8 mouse cellular contexts compared by ENCODE assay signal in genomic region chr1:131097700-131098094, GRCm38 (mm10). TPM values are rescaled to one million over a fixed set of nuclear protein-coding genes. Genes with fewer than 3 reads are reported as not detected.
A peak's percentile ranks its signal among the peaks of the same experiment; 100 is the strongest.
DNase-seq lines count a peak whose midpoint lies in the region; ATAC-seq and TF ChIP-seq lines count a peak whose summit lies in the region.

Mapkapk2 (minus strand) TSS chr1:131097826.

- peak within 1 kb of the TSS; percentile 70 for H3K9ac ChIP-seq in ES-E14 (ENCODE audit: insufficient read depth, low read depth, low read length, poor library complexity, severe bottlenecking)
- peak within 1 kb of the TSS; percentile 68 for H3K9ac ChIP-seq in forebrain, embryonic 15.5 days (replicated peaks)
- peak within 1 kb of the TSS; percentile 85 for H3K9ac ChIP-seq in lung, embryonic 16.5 days (ENCODE audit: low read length)

- ATAC-seq in forebrain, embryonic 15.5 days (replicated peaks), result peak; percentile 96
- peak; percentile 95 for ATAC-seq in lung, embryonic 16.5 days (ENCODE audit: low read depth)

- peak within 1 kb of the TSS; percentile 65 for H3K4me2 ChIP-seq in forebrain, embryonic 15.5 days (replicated peaks)
- H3K4me2 ChIP-seq in lung, embryonic 16.5 days (ENCODE audit: low read depth, low read length), result peak within 1 kb of the TSS; percentile 72

- TF ChIP-seq CTCF in layer of hippocampus, adult 2 months (conservative IDR thresholded peaks at IDR 0.05), result no peak

- H3K4me3 ChIP-seq in ES-E14 (ENCODE audit: insufficient read depth in 1 of 2, low read depth in 1 of 2, low read length in 2 of 2, poor library complexity in 1 of 2, severe bottlenecking in 1 of 2), result peak within 1 kb of the TSS; percentile 83 to 89
- peak within 1 kb of the TSS; percentile 82 for H3K4me3 ChIP-seq in forebrain, embryonic 15.5 days
- H3K4me3 ChIP-seq in layer of hippocampus, adult 2 months, result peak within 1 kb of the TSS; percentile 89
- H3K4me3 ChIP-seq in lung, embryonic 16.5 days (ENCODE audit: low read length), result peak within 1 kb of the TSS; percentile 78

- under 1% methylated on average over 31 of the region's 32 CpGs for WGBS in forebrain, embryonic 15.5 days
- under 1% methylated on average over 32 of the region's 32 CpGs for WGBS in lung, embryonic 16.5 days

- H3K27me3 ChIP-seq in forebrain, embryonic 15.5 days, result no peaks in the 10 kb centered on the region
- no peaks in the 10 kb centered on the region for H3K27me3 ChIP-seq in lung, embryonic 16.5 days (ENCODE audit: control insufficient read depth, insufficient read depth, low read depth, low read length)

- peak; percentile 91 for DNase-seq in ES-E14 (ENCODE audit: low read depth, low spot score)
- peak; percentile 84 for DNase-seq in cerebellum, adult 11 months
- DNase-seq in heart, postnatal 25 days (ENCODE audit: low spot score), result peak; percentile 86
- peak; percentile 90 to 94 for DNase-seq in layer of hippocampus, adult 2 months (ENCODE audit: low spot score in 2 of 2)
- DNase-seq in ovary, postnatal 10 days (ENCODE audit: low spot score), result peak; percentile 87
- DNase-seq in thymus, postnatal 10 days (ENCODE audit: low spot score in 2 of 2), result peak; percentile 74 to 84

- no peaks in the 10 kb centered on the region for H3K9me3 ChIP-seq in ES-E14 (ENCODE audit: control insufficient read depth, insufficient read depth, low read depth, low read length)
- no peaks in the 10 kb centered on the region for H3K9me3 ChIP-seq in forebrain, embryonic 15.5 days
- no peaks in the 10 kb centered on the region for H3K9me3 ChIP-seq in lung, embryonic 16.5 days (ENCODE audit: control insufficient read depth, low read length)

- no peaks in the 10 kb centered on the region for H3K36me3 ChIP-seq in ES-E14 (ENCODE audit: control insufficient read depth, insufficient read depth, low read length, poor library complexity, severe bottlenecking)
- H3K36me3 ChIP-seq in forebrain, embryonic 15.5 days, result no peaks in the 10 kb centered on the region
- H3K36me3 ChIP-seq in lung, embryonic 16.5 days (ENCODE audit: control insufficient read depth, insufficient read depth, low read length), result no peaks in the 10 kb centered on the region

- intact Hi-C loops in heart, postnatal 25 days (cut with DNase I), result loop anchor here (2.0 kb wide), 2 partner anchors 17 to 37 kb away; no protein-coding TSS in a partner anchor

- in situ Hi-C loops in ES-E14 (cut with MboI; ENCODE audit: low sequenced_read_pairs in 2 of 2, unreplicated experiment in 2 of 2), result no loop called here

- no peak within 1 kb of the TSS for H3K27ac ChIP-seq in ES-E14 (ENCODE audit: insufficient read depth, low read depth, low read length, poor library complexity, severe bottlenecking)
- H3K27ac ChIP-seq in forebrain, embryonic 15.5 days (replicated peaks), result peak within 1 kb of the TSS; percentile 71
- H3K27ac ChIP-seq in layer of hippocampus, adult 2 months, result peak within 1 kb of the TSS; percentile 85
- H3K27ac ChIP-seq in lung, embryonic 16.5 days (ENCODE audit: low read length), result peak within 1 kb of the TSS; percentile 97

- H3K4me1 ChIP-seq in ES-E14 (ENCODE audit: control insufficient read depth in 2 of 2, insufficient read depth in 2 of 2, low read length in 2 of 2, poor library complexity in 1 of 2), result peaks cover 0 to 2% of the 10 kb centered on the region in 2 experiments; a peak in 1 of 4 replicates
- H3K4me1 ChIP-seq in forebrain, embryonic 15.5 days, result peaks cover 39% of the 10 kb centered on the region
- peaks cover 36% of the 10 kb centered on the region for H3K4me1 ChIP-seq in lung, embryonic 16.5 days (replicated peaks; ENCODE audit: control insufficient read depth, insufficient read depth, low read length)

TF ChIP-seq in ES-E14, 5 proteins besides CTCF, POLR2A, EP300 and RAD21:
- TF ChIP-seq MAFK (IDR thresholded peaks at IDR 0.05; ENCODE audit: insufficient read depth, low read depth, low read length) (no peak), ZNF384 (IDR thresholded peaks at IDR 0.05; ENCODE audit: low read depth, low read length) (no peak), CHD2 (IDR thresholded peaks at IDR 0.05; ENCODE audit: low read depth, low read length) (0 out of 2 replicates have a peak, but pooled peaks have one; percentile 20), HCFC1 (IDR thresholded peaks at IDR 0.05; ENCODE audit: borderline replicate concordance, insufficient read depth, low read length) (peak; percentile 31; the same call in 1 of the 2 replicates), ZC3H11A (IDR thresholded peaks at IDR 0.05; ENCODE audit: borderline replicate concordance, low read depth, low read length) (no peak)

RNA-seq across cellular contexts. Expression of gene Mapkapk2, which starts in this region (rescaled TPM):
- 27.3 and 38.0 TPM in 2 replicates for total RNA-seq in ES-E14 (2012; rRNA removed)
- polyA plus RNA-seq in forebrain, embryonic 15.5 days (2015; fragmentation: Nextera tagmentation; extraction: Ambion mirVana), result 23.8 and 26.9 TPM in 2 replicates
- total RNA-seq in heart, postnatal 25 days (2021), result 100 to 1,000 TPM; 264 to 283 TPM
- 10 to 100 TPM; 28.4 to 29.4 TPM for total RNA-seq in layer of hippocampus, adult 2 months (2021)
- 28.7 and 41.3 TPM in 2 replicates for polyA plus RNA-seq in lung, embryonic 16.5 days (2015; fragmentation: Nextera tagmentation; extraction: Ambion mirVana)
